In the genomic region with DNA sequence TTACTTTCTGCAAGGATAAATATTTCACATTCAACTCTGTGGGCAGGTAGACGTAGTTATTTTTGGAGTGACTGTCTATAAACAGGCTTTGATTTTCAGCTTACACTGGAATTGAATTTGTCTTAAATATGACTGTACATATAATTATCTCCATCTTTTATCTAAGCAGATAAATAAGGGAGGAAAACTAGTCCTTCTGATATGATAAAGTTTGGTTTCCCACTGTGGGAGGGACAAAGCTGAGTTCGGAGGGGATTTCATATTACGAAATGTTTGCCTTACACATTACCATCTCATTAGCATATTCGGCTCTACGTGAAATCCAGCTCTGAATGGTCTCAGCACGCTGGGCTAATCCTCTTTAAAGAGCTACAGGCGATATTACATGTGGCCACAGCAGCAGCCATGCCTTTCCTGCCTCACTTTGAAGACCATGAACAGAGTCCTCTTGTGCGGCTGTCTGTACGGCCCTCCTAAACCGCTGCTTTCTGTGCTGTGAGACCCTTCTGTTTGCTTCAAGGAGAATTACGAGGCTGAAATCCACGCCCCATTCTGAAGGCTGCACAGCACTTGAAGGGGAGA, we compare ENCODE assay signal across 9 mouse cellular contexts. TPM values are rescaled to one million over a fixed set of nuclear protein-coding genes. Genes with fewer than 3 reads are reported as not detected.
DNase-seq lines count a peak whose midpoint lies in the region; ATAC-seq lines count a peak whose summit lies in the region.
"Had no signal": no experiment of that assay in that cellular context is flagged by ENCODE, and none has a peak within 500 bp of the region (broad histone marks: within the 10 kb centered on the region; RNA-seq: fewer than 3 reads in every experiment).

No protein-coding gene starts in this region.

- intact Hi-C loops in left cerebral cortex, postnatal 25 days (cut with DNase I) = loop anchor here (10.0 kb wide), 1 partner anchor 425 kb away; no protein-coding TSS in a partner anchor

- H3K4me1 ChIP-seq in kidney, embryonic 16.5 days (ENCODE audit: insufficient read depth, low read length) = peaks cover 4% of the 10 kb centered on the region; the same call in 1 of the 2 replicates
- H3K4me1 ChIP-seq in forebrain, embryonic 10.5 days = peaks cover 62% of the 10 kb centered on the region
- peaks cover 7% of the 10 kb centered on the region; the same call in 1 of the 2 replicates for H3K4me1 ChIP-seq in limb, embryonic 12.5 days (replicated peaks)

- H3K9me3 ChIP-seq in kidney, embryonic 16.5 days (ENCODE audit: low read length) = peaks cover 3% of the 10 kb centered on the region; the same call in 1 of the 2 replicates
- H3K9me3 ChIP-seq in forebrain, embryonic 10.5 days = no peaks in the 10 kb centered on the region
- H3K9me3 ChIP-seq in limb, embryonic 12.5 days = no peaks in the 10 kb centered on the region

- peaks cover 58% of the 10 kb centered on the region for H3K27me3 ChIP-seq in kidney, embryonic 16.5 days (ENCODE audit: insufficient read depth, low read length)
- H3K27me3 ChIP-seq in forebrain, embryonic 10.5 days (ENCODE audit: poor library complexity, severe bottlenecking) = peaks cover 97% of the 10 kb centered on the region
- peaks cover 79% of the 10 kb centered on the region for H3K27me3 ChIP-seq in limb, embryonic 12.5 days

- no peak overlapping the region for H3K27ac ChIP-seq in kidney, embryonic 16.5 days (ENCODE audit: low read length)
- H3K27ac ChIP-seq in forebrain, embryonic 10.5 days = peak overlapping the region; percentile 88
- no peak overlapping the region for H3K27ac ChIP-seq in limb, embryonic 12.5 days

- no peaks in the 10 kb centered on the region for H3K36me3 ChIP-seq in kidney, embryonic 16.5 days (ENCODE audit: insufficient read depth, low read length)
- no peaks in the 10 kb centered on the region for H3K36me3 ChIP-seq in forebrain, embryonic 10.5 days (replicated peaks)
- no peaks in the 10 kb centered on the region for H3K36me3 ChIP-seq in limb, embryonic 12.5 days

- peak overlapping the region; percentile 19 for H3K4me3 ChIP-seq in kidney, embryonic 16.5 days (ENCODE audit: low read length)
- peak overlapping the region; percentile 39 for H3K4me3 ChIP-seq in forebrain, embryonic 10.5 days
- H3K4me3 ChIP-seq in limb, embryonic 12.5 days (replicated peaks) = no peak overlapping the region

- ATAC-seq in kidney, embryonic 16.5 days (ENCODE audit: low FRiP score, low TSS enrichment) = no peak; the same call in 1 of the 2 replicates
- no peak for ATAC-seq in limb, embryonic 12.5 days (ENCODE audit: insufficient number of reproducible peaks, insufficient read depth, low FRiP score, low TSS enrichment, low read depth)

- peak overlapping the region; percentile 37 for H3K4me2 ChIP-seq in kidney, embryonic 16.5 days (replicated peaks; ENCODE audit: low read depth, low read length)
- peak overlapping the region; percentile 39 for H3K4me2 ChIP-seq in limb, embryonic 12.5 days

- no peak overlapping the region for H3K9ac ChIP-seq in kidney, embryonic 16.5 days (replicated peaks; ENCODE audit: low read length)
- no peak overlapping the region for H3K9ac ChIP-seq in limb, embryonic 12.5 days (replicated peaks)

- WGBS in kidney, embryonic 16.5 days = 17% methylated on average over 12 of the region's 12 CpGs
- 5% methylated on average over 12 of the region's 12 CpGs for WGBS in forebrain, embryonic 10.5 days
- WGBS in limb, embryonic 12.5 days = 17% methylated on average over 12 of the region's 12 CpGs

- DNase-seq in kidney, adult 18-20 months = no peak
- DNase-seq in forebrain, embryonic 10.5 days (ENCODE audit: extremely low spot score, low spot score) = peak; percentile 70
- DNase-seq in retina, adult 2 months (ENCODE audit: low read depth, low spot score) = peak; percentile 11
- DNase-seq in right cerebral cortex, postnatal 14 days = no peak
- no peak for DNase-seq in left cerebral cortex, postnatal 25 days (ENCODE audit: low spot score in 2 of 2)
- no peak for DNase-seq in cerebellum, postnatal 4 days (ENCODE audit: low spot score in 2 of 2)
- DNase-seq: adrenal gland, adult 2 months had no signal

RNA-seq across cellular contexts. Expression of a gene that starts 30.3 kb away (rescaled TPM):
- polyA plus RNA-seq in kidney, embryonic 16.5 days (2015; fragmentation: Nextera tagmentation; extraction: Ambion mirVana) = 1.2 TPM in 2 replicates
- 0.76 and 0.87 TPM in 2 replicates for polyA plus RNA-seq in forebrain, embryonic 10.5 days (2016; fragmentation: Nextera tagmentation; extraction: Ambion mirVana)
- polyA plus RNA-seq in limb, embryonic 12.5 days (2016; fragmentation: Nextera tagmentation; extraction: Ambion mirVana) = 0.46 and 0.74 TPM in 2 replicates
- total RNA-seq in left cerebral cortex, postnatal 25 days (2021) = 1 to 10 TPM; 4.4 to 4.6 TPM

RNA-seq across cellular contexts. Expression of a gene that starts 39.5 kb away (rescaled TPM):
- 4.3 and 5.4 TPM in 2 replicates for polyA plus RNA-seq in kidney, embryonic 16.5 days (2015; fragmentation: Nextera tagmentation; extraction: Ambion mirVana)
- 1.8 and 2.4 TPM in 2 replicates for polyA plus RNA-seq in forebrain, embryonic 10.5 days (2016; fragmentation: Nextera tagmentation; extraction: Ambion mirVana)
- 1.6 and 2.1 TPM in 2 replicates for polyA plus RNA-seq in limb, embryonic 12.5 days (2016; fragmentation: Nextera tagmentation; extraction: Ambion mirVana)
- total RNA-seq in left cerebral cortex, postnatal 25 days (2021) = 1 to 10 TPM; 5.5 to 6.0 TPM

Comparison
In these comparisons a context has a peak if more than half of its experiments do, and no peak if none do; other contexts are left out.
1. DNase-seq: peak in forebrain, embryonic 10.5 days (single experiment) and retina, adult 2 months (single experiment); none in kidney, adult 18-20 months (single experiment), right cerebral cortex, postnatal 14 days (single experiment), left cerebral cortex, postnatal 25 days (0 of 2) and cerebellum, postnatal 4 days (0 of 2).